Mouse (Mus musculus): ENCODE measurements at regions not wholly inside any gene's neighbourhood (a gene's known extent, or its start where the extent isn't known, plus 50 kb on each side); places are given as distances from the start of the nearest gene placed in this dataset.
"Not testable (repeated sequence)": the region's sequence is repeated elsewhere in the genome, so short reads cannot be mapped to it uniquely, and the experiment has no call there.

GRCm38 (mm10) chr17:14118863-14119262 lies 59.5 kb upstream of the Gm7358 start:
- Histone ChIP-seq H3K27me3 (ENCODE audit: control insufficient read depth, insufficient read depth, low read length) (no peaks in the 10 kb centered on the region), H3K36me3 (ENCODE audit: control insufficient read depth, insufficient read depth, low read length) (no peaks in the 10 kb centered on the region), H3K4me3 (ENCODE audit: low read depth, low read length) (no peak overlapping the region), H3K4me1 (ENCODE audit: control insufficient read depth, insufficient read depth, insufficient read length, low read length) (peaks cover 4% of the 10 kb centered on the region; the same call in 1 of the 2 replicates), H3K27ac (ENCODE audit: insufficient read depth, low read depth, low read length) (no peak overlapping the region)
- 69% methylated on average over 3 of the region's 3 CpGs for WGBS
- TF ChIP-seq POLR2A (IDR thresholded peaks at IDR 0.05; ENCODE audit: low read depth, low read length) (no peak), CTCF (IDR thresholded peaks at IDR 0.05; ENCODE audit: extremely low read depth, insufficient read length, insufficient replicate concordance, low read depth, low read length) (no peak)

GRCm38 (mm10) chr17:14116223-14116622 lies 56.9 kb upstream of the Gm7358 start:
- Histone ChIP-seq H3K27ac (ENCODE audit: insufficient read depth, low read depth, low read length) (no peak overlapping the region), H3K27me3 (ENCODE audit: control insufficient read depth, insufficient read depth, low read length) (no peaks in the 10 kb centered on the region), H3K36me3 (ENCODE audit: control insufficient read depth, insufficient read depth, low read length) (no peaks in the 10 kb centered on the region), H3K4me1 (ENCODE audit: control insufficient read depth, insufficient read depth, insufficient read length, low read length) (peaks cover 3% of the 10 kb centered on the region; the same call in 1 of the 2 replicates), H3K4me3 (ENCODE audit: low read depth, low read length) (no peak overlapping the region)
- WGBS: 83% methylated on average over 2 of the region's 2 CpGs
- TF ChIP-seq CTCF (IDR thresholded peaks at IDR 0.05; ENCODE audit: extremely low read depth, insufficient read length, insufficient replicate concordance, low read depth, low read length): no peak
- TF ChIP-seq POLR2A (IDR thresholded peaks at IDR 0.05; ENCODE audit: low read depth, low read length): no peak

GRCm38 (mm10) chr17:14114856-14115255 lies 55.5 kb upstream of the Gm7358 start:
- H3K36me3 ChIP-seq (ENCODE audit: control insufficient read depth, insufficient read depth, low read length): no peaks in the 10 kb centered on the region
- 74% methylated on average over 2 of the region's 2 CpGs for WGBS
- H3K4me1 ChIP-seq (ENCODE audit: control insufficient read depth, insufficient read depth, insufficient read length, low read length): peaks cover 3% of the 10 kb centered on the region; the same call in 1 of the 2 replicates
- H3K4me3 ChIP-seq (ENCODE audit: low read depth, low read length): no peak overlapping the region
- TF ChIP-seq POLR2A (IDR thresholded peaks at IDR 0.05; ENCODE audit: low read depth, low read length) (no peak), CTCF (IDR thresholded peaks at IDR 0.05; ENCODE audit: extremely low read depth, insufficient read length, insufficient replicate concordance, low read depth, low read length) (no peak)
- H3K27me3 ChIP-seq (ENCODE audit: control insufficient read depth, insufficient read depth, low read length): no peaks in the 10 kb centered on the region
- no peak overlapping the region for H3K27ac ChIP-seq (ENCODE audit: insufficient read depth, low read depth, low read length)

GRCm38 (mm10) chr17:14111692-14112091 lies 52.4 kb upstream of the Gm7358 start:
- not testable (repeated sequence) for H3K36me3 ChIP-seq (ENCODE audit: control insufficient read depth, insufficient read depth, low read length); H3K27me3 ChIP-seq (ENCODE audit: control insufficient read depth, insufficient read depth, low read length); H3K4me1 ChIP-seq (ENCODE audit: control insufficient read depth, insufficient read depth, insufficient read length, low read length); H3K4me3 ChIP-seq (ENCODE audit: low read depth, low read length); H3K27ac ChIP-seq (ENCODE audit: insufficient read depth, low read depth, low read length)
- 3% methylated on average over 1 of the region's 1 CpGs for WGBS

Measured in small intestine, adult 2 months (tissue).